Mouse (Mus musculus) kidney, embryonic 14.5 days (tissue): ENCODE data around the gene B3gnt2. TPM values are rescaled to one million over a fixed set of nuclear protein-coding genes. Genes with fewer than 3 reads are reported as not detected.

ENCODE experiments used
- ATAC-seq: fragments of 200-750 bp; cut with Nextera tagmentation; 2 replicates; pipeline ENCODE4 v1.8.0; 2017; ENCODE audit warnings: moderate number of reproducible peaks, mild to moderate bottlenecking, moderate TSS enrichment, moderate library complexity; ENCODE audit not compliant: low FRiP score, low TSS enrichment
- H3K27ac ChIP-seq: fragments of 300-500 bp; sonication (generic); 2 replicates; pipeline ENCODE4 v1.5.1; 2014; ENCODE audit warnings: low read depth, mild to moderate bottlenecking, low read length, moderate library complexity, mixed read lengths
- H3K27me3 ChIP-seq: fragments of 300-500 bp; sonication (generic); 2 replicates; pipeline ENCODE4 v1.6.1; 2014; ENCODE audit warnings: mild to moderate bottlenecking, low read length; ENCODE audit not compliant: control insufficient read depth, insufficient read depth
- H3K36me3 ChIP-seq: fragments of 300-500 bp; sonication (generic); 2 replicates; pipeline ENCODE4 v1.6.1; 2014; ENCODE audit warnings: low read length, mixed read lengths; ENCODE audit not compliant: control insufficient read depth, insufficient read depth
- H3K4me1 ChIP-seq: fragments of 300-500 bp; sonication (generic); 2 replicates; pipeline ENCODE4 v1.6.1; 2014; ENCODE audit warnings: low read length, mixed read lengths; ENCODE audit not compliant: control insufficient read depth, insufficient read depth
- H3K4me2 ChIP-seq: fragments of 300-500 bp; sonication (generic); replicated peaks from 2 replicates; pipeline ENCODE4 v1.6.1; 2014; ENCODE audit warnings: low read depth, mild to moderate bottlenecking, low read length
- H3K4me3 ChIP-seq: fragments of 300-500 bp; sonication (generic); 2 replicates; pipeline ENCODE4 v1.5.1; 2014; ENCODE audit warnings: mild to moderate bottlenecking, low read length
- H3K9ac ChIP-seq: fragments of 300-500 bp; sonication (generic); 2 replicates; pipeline ENCODE4 v1.6.1; 2014; ENCODE audit warnings: low read depth, mild to moderate bottlenecking, low read length, moderate library complexity
- H3K9me3 ChIP-seq: fragments of 300-500 bp; sonication (generic); 2 replicates; pipeline ENCODE4 v1.6.1; 2016; ENCODE audit warnings: low read length; ENCODE audit not compliant: control insufficient read depth
- WGBS: fragments of 180-500 bp; shearing (Covaris S2); extraction: QIAGEN DNeasy Blood & Tissue Kit; methylation state at CpG from one replicate; pipeline ENCODE4 v1.1.7; 2014; 5-methylcytosine and 5-hydroxymethylcytosine counted together
- polyA plus RNA-seq: library from polyadenylated mRNA; unstranded; fragments of >200 nt; fragmentation: Nextera tagmentation; extraction: Ambion mirVana; gene quantifications from 2 replicates; pipeline ENCODE4 v1.2.1, GENCODE M21; 2014

The B3gnt2 gene
- polyA plus RNA-seq, 1 experiment from 2014 or later, result 9.1 TPM

DNA sequence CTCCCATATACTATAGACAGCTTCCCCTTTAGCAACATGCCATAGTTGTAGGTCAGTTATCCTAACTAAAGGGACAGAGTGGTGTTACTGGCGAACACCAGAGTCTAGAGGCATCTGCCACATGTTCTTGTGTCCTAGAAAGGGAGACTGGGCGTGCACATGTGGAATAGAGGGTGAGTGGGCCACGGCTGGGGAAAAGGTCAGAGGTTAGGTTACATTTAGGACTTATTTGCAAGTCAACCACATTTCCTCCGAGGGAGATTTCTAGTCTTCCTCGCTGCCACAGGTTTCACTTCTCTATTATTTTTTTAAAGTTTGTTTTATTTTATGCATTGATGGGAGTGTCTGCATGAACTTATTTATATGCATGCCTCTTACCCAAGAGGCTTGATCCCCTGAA is 42.4 kb downstream of the B3gnt2 start:
- no peak overlapping the region for H3K4me2 ChIP-seq
- H3K36me3 ChIP-seq, result no peaks in the 10 kb centered on the region
- no peak overlapping the region for H3K27ac ChIP-seq
- H3K9me3 ChIP-seq, result no peaks in the 10 kb centered on the region
- H3K27me3 ChIP-seq, result no peaks in the 10 kb centered on the region
- no peak for ATAC-seq
- 77% methylated on average over 5 of the region's 5 CpGs for WGBS
- H3K4me1 ChIP-seq, result no peaks in the 10 kb centered on the region; the same call in 1 of the 2 replicates
- no peak overlapping the region for H3K4me3 ChIP-seq
- no peak overlapping the region for H3K9ac ChIP-seq

DNA sequence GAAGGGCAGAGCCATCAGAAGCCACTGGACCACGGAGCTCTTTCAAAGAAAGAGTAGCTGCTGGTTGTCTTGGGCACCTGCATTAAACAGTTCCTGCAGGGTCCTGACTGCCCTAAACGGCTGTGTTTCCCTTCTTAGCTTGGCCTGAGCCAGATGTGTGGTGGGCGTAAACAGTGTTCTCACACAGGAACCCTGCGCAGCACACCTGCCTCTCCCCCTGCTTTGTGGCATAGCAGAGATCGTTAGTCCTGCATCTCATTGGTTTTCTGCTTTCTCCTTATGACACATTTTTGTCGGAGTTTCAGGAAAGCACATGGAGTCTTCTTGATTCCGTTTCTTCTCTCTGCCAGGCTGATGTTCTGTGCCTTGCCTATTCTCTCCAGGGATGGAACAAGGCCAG is 44.9 kb downstream of the B3gnt2 start:
- no peak overlapping the region for H3K4me3 ChIP-seq
- H3K27me3 ChIP-seq, result no peaks in the 10 kb centered on the region
- H3K36me3 ChIP-seq, result no peaks in the 10 kb centered on the region
- no peak overlapping the region for H3K27ac ChIP-seq
- no peak for ATAC-seq
- H3K9ac ChIP-seq, result no peak overlapping the region
- no peak overlapping the region for H3K4me2 ChIP-seq
- H3K4me1 ChIP-seq, result no peaks in the 10 kb centered on the region; the same call in 1 of the 2 replicates
- H3K9me3 ChIP-seq, result no peaks in the 10 kb centered on the region
- WGBS, result 86% methylated on average over 7 of the region's 7 CpGs

DNA sequence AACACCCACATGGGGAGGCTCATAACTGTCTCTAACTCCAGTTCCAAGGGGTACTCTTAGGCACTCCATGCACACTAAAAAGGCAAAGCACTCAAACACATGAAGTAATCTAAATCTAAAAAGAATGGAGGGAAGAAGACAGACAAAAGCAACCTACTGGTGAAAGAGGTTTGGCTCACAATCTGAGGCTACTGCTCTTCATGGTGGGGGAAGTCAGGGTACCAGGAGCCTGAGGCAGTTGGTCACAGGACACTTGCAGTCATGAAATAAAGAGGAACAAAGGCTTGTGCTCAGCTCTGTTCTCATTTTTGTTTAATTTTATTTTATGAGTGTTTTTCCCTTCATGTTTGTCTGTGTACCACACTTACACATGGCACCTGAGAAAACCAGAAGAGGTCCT is 45.6 kb downstream of the B3gnt2 start:
- ATAC-seq, result no peak
- H3K9ac ChIP-seq, result no peak overlapping the region
- no peak overlapping the region for H3K4me2 ChIP-seq
- no peak overlapping the region for H3K4me3 ChIP-seq
- no peaks in the 10 kb centered on the region for H3K36me3 ChIP-seq
- H3K4me1 ChIP-seq, result no peaks in the 10 kb centered on the region; the same call in 1 of the 2 replicates
- no peaks in the 10 kb centered on the region for H3K9me3 ChIP-seq
- no peak overlapping the region for H3K27ac ChIP-seq
- no peaks in the 10 kb centered on the region for H3K27me3 ChIP-seq

DNA sequence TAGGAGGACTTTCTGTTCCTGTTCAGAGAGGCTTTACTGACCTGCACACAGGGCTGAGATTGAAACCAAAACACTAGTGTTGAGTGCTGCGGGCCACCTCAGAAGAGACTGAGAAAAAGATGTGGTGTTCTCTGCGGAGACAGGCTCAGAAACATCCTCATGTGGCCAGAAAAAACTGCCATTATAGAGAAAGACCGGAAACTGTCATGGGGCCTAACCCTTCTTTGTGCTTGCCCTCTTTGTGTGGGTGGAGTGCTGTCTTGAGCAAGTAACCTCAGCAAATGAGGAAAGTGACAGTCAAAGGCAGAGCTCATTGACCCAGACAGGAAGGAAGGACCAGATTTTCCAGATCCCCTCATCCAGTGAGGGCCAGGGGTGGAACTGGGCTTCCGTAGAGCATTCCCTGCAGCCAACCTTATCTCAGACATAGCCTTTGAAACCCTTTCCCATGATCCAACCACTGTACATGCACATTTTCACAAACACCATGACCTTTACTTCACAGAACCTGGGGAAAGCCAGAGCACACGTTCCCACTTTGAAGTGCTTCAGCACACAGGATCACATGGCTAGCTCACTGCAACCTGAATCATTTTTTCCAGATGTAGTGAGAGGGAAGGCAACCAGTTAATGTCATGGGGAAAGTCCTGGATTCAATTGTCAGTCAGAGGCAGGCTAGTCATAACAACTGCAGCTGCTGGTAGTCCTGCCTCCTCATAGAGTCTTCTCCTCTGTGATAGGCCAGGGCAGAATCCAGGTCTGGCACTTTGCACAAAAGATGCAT is 46.6 kb downstream of the B3gnt2 start:
- no peak for ATAC-seq
- no peaks in the 10 kb centered on the region for H3K27me3 ChIP-seq
- no peak overlapping the region for H3K27ac ChIP-seq
- H3K4me3 ChIP-seq, result no peak overlapping the region
- H3K36me3 ChIP-seq, result no peaks in the 10 kb centered on the region
- WGBS, result 82% methylated on average over 5 of the region's 5 CpGs
- no peaks in the 10 kb centered on the region for H3K9me3 ChIP-seq
- H3K4me2 ChIP-seq, result no peak overlapping the region
- H3K9ac ChIP-seq, result no peak overlapping the region
- H3K4me1 ChIP-seq, result no peaks in the 10 kb centered on the region; the same call in 1 of the 2 replicates

DNA sequence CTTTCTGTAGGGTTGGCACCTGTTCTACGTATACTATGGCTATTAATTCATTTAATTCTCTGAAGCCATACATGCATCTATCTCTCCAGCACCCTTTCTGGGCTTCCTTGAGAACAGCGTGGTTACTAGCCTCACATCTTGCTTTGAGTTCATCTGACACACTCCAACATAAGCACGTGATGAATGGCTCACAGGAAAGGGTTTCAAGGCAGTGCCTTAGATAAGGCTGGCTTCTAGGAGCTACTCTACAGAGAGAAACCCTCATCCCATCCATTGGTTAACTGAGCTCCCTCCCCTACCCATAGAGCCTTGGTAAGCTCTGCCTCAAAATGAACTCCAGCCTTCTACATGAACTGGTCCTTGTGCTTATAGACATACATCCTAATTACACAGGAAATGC is 47.3 kb downstream of the B3gnt2 start:
- ATAC-seq, result no peak
- Histone ChIP-seq H3K4me3 (no peak overlapping the region), H3K9ac (no peak overlapping the region), H3K27ac (no peak overlapping the region), H3K4me1 (no peaks in the 10 kb centered on the region; the same call in 1 of the 2 replicates), H3K36me3 (no peaks in the 10 kb centered on the region), H3K4me2 (no peak overlapping the region), H3K9me3 (no peaks in the 10 kb centered on the region), H3K27me3 (no peaks in the 10 kb centered on the region)
- 84% methylated on average over 3 of the region's 3 CpGs for WGBS

DNA sequence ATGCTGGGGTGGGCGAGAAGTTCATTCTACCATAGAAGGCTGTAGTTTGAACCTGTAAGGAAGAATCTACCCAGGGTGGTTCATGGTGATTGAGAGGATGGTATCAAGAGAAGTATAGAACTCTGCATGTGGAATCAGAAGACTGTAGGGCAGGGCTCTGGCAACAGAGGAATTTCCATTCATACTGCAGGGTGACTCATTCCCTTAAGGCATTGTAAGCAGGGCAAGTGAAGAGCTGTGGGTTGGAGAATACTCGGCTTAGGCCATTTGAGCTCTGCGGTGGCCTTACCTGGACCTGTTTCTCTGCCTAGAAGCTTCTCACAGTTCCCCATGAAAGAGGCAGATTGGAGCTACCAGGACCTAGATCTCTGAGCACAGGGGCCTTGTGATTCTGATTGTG is 49.3 kb downstream of the B3gnt2 start:
- no peaks in the 10 kb centered on the region for H3K36me3 ChIP-seq
- WGBS, result 92% methylated on average over 3 of the region's 3 CpGs
- H3K27ac ChIP-seq, result no peak overlapping the region
- ATAC-seq, result no peak
- no peaks in the 10 kb centered on the region for H3K9me3 ChIP-seq
- no peak overlapping the region for H3K4me3 ChIP-seq
- no peak overlapping the region for H3K4me2 ChIP-seq
- no peaks in the 10 kb centered on the region; the same call in 1 of the 2 replicates for H3K4me1 ChIP-seq
- no peak overlapping the region for H3K9ac ChIP-seq
- no peaks in the 10 kb centered on the region for H3K27me3 ChIP-seq

DNA sequence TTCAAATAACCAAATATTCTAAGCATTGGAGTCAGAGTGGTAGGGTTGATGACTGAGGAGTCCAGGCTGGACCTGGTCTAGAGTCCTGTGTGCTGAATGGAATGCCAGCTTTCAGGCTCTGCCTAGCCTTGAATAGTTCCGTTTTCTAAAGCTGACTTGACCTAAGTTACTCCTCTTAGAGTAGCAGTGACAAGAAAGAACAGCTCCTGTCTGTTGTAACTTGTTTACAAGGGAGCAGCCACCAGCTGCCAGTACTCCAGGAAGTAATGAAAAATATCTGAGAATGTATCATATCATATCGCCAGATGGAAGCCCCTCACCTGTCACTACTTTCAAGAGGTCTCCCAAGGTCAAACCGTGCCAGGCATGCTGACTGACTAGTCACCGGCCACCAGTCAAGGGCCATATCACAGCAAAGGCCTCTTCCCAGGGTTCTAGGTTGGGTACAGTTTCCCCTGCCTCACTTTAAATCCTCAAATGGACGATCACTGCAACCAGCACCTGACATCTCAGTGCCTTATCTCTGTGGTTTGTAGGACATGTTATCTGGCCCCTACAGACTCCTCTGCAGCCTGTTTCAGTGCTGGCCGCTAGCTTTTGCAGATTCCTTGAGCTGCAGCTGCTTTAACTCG is 51.2 kb downstream of the B3gnt2 start:
- Histone ChIP-seq H3K4me2 (no peak overlapping the region), H3K9ac (no peak overlapping the region), H3K27me3 (no peaks in the 10 kb centered on the region), H3K36me3 (no peaks in the 10 kb centered on the region), H3K27ac (no peak overlapping the region), H3K4me1 (no peaks in the 10 kb centered on the region; the same call in 1 of the 2 replicates), H3K9me3 (no peaks in the 10 kb centered on the region), H3K4me3 (no peak overlapping the region)
- 77% methylated on average over 7 of the region's 7 CpGs for WGBS
- no peak for ATAC-seq

DNA sequence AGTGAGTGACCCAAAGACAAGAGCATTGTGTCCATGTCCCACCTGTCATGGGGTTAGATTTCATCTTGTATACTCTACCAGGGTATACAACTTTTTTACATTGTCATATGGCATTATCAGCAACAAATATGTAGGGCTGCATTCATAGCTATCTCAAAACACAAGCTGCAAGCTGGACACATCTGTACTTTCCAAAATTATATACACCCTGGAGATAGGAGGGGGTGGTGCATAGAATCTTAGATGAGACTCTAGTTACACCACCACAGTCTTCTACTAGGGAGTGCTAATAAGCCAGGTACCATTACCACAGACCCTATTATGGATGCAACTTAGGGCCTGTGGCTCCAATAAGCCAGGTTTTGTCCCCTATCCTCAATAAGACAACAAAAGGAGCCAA is 52.7 kb downstream of the B3gnt2 start:
- Histone ChIP-seq H3K27me3 (no peaks in the 10 kb centered on the region), H3K4me1 (no peaks in the 10 kb centered on the region), H3K9ac (no peak overlapping the region), H3K36me3 (no peaks in the 10 kb centered on the region), H3K27ac (no peak overlapping the region), H3K4me3 (no peak overlapping the region), H3K4me2 (no peak overlapping the region), H3K9me3 (no peaks in the 10 kb centered on the region)
- no peak for ATAC-seq

DNA sequence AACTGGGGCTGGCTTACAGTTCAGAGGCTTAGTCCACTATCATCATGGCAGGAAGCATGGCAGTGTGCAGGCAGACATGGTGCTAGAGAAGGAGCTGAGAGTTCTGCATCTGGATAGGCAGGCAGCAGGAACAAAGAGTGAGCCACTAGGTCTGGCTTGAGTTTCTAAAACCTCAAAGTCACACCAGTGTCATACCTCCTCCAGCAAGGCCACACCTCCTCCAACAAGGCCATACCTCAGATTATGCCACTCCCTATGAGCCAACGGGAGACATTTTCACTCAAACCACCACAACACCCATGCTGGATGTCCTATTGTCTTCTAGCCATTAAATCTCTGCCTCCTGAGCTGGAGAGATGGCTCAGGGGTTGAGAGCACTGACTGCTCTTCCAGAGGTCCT is 55.6 kb downstream of the B3gnt2 start:
- H3K36me3 ChIP-seq, result no peaks in the 10 kb centered on the region
- H3K9ac ChIP-seq, result no peak overlapping the region
- no peak for ATAC-seq
- H3K4me2 ChIP-seq, result no peak overlapping the region
- WGBS, result 92% methylated on average over 1 of the region's 1 CpGs
- no peak overlapping the region for H3K4me3 ChIP-seq
- no peaks in the 10 kb centered on the region for H3K9me3 ChIP-seq
- no peaks in the 10 kb centered on the region for H3K27me3 ChIP-seq
- H3K27ac ChIP-seq, result no peak overlapping the region
- H3K4me1 ChIP-seq, result peaks cover 5% of the 10 kb centered on the region; the same call in 1 of the 2 replicates
